ENCODE assay signal across 14 mouse cellular contexts in the genomic region with DNA sequence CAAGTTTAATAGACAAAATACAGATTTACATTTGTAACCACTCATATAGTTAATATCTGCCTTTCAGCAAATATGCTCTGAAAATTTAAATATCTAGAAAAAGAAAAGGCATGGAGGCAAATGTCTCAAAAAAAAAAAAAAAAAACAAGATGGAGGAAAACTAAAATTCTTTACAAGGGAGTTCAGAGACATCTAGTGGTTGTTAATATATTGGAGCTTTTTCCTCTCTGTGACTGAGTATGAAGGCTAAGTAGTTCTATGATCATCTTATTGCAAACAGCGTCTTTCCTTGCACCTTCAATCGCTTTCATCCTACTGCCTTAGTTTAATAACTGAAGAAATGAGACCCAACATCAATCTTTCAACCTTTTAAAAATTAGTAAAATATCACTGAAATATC.
DNase-seq lines count a peak whose midpoint lies in the region; ATAC-seq and TF ChIP-seq lines count a peak whose summit lies in the region.
"Had no signal": no experiment of that assay in that cellular context is flagged by ENCODE, and none has a peak within 500 bp of the region (broad histone marks: within the 10 kb centered on the region; RNA-seq: fewer than 3 reads in every experiment).

No protein-coding gene starts in this region.

- no peak overlapping the region for H3K4me2 ChIP-seq in forebrain, embryonic 14.5 days (ENCODE audit: low read length)
- H3K4me2 ChIP-seq: kidney, embryonic 15.5 days had no signal

- in situ Hi-C loops in ES-E14 (cut with MboI; ENCODE audit: low sequenced_read_pairs in 2 of 2, unreplicated experiment in 2 of 2): no loop called here

- H3K27ac ChIP-seq in forebrain, embryonic 14.5 days (ENCODE audit: low read depth, low read length): no peak overlapping the region
- H3K27ac ChIP-seq in forebrain, embryonic 10.5 days: no peak overlapping the region
- no peak overlapping the region for H3K27ac ChIP-seq in ES-E14 (ENCODE audit: insufficient read depth, low read depth, low read length, poor library complexity, severe bottlenecking)
- H3K27ac ChIP-seq: kidney, embryonic 15.5 days had no signal

- H3K4me1 ChIP-seq in forebrain, embryonic 14.5 days (ENCODE audit: control insufficient read depth, insufficient read depth, low read length): no peaks in the 10 kb centered on the region
- H3K4me1 ChIP-seq in forebrain, embryonic 10.5 days: no peaks in the 10 kb centered on the region
- no peaks in the 10 kb centered on the region for H3K4me1 ChIP-seq in ES-E14 (ENCODE audit: control insufficient read depth in 2 of 2, insufficient read depth in 2 of 2, low read length in 2 of 2, poor library complexity in 1 of 2)
- H3K4me1 ChIP-seq: kidney, embryonic 15.5 days had no signal

- no peak overlapping the region for H3K4me3 ChIP-seq in forebrain, embryonic 14.5 days (ENCODE audit: low read depth, low read length)
- H3K4me3 ChIP-seq in forebrain, embryonic 10.5 days: no peak overlapping the region
- no peak overlapping the region for H3K4me3 ChIP-seq in ES-E14 (ENCODE audit: insufficient read depth in 1 of 2, low read depth in 1 of 2, low read length in 2 of 2, poor library complexity in 1 of 2, severe bottlenecking in 1 of 2)
- H3K4me3 ChIP-seq: erythroblast, embryonic 14.5 days; kidney, embryonic 15.5 days had no signal

- 70% methylated on average over 2 of the region's 2 CpGs for WGBS in forebrain, embryonic 14.5 days
- WGBS in forebrain, embryonic 10.5 days: 80% methylated on average over 2 of the region's 2 CpGs

- DNase-seq in forebrain, embryonic 14.5 days (ENCODE audit: low spot score): peak; percentile 56
- DNase-seq in forebrain, embryonic 10.5 days (ENCODE audit: extremely low spot score, low spot score): no peak
- peak; percentile 20 for DNase-seq in layer of hippocampus, adult 9-10 months (ENCODE audit: low spot score)
- no peak for DNase-seq in layer of hippocampus, adult 8-10 months (ENCODE audit: low spot score in 2 of 2)
- DNase-seq in ES-E14 (ENCODE audit: low read depth, low spot score): no peak
- DNase-seq in forelimb bud, embryonic 11.5 days (ENCODE audit: low read depth, low spot score): peak; percentile 0
- DNase-seq in cerebellum, postnatal 25 days: no peak
- DNase-seq in adrenal gland, adult 2 months: no peak
- DNase-seq: adrenal gland, postnatal 10 days; cerebellum, adult 9-11 months; gastrocnemius, postnatal 25 days; heart, postnatal 10 days had no signal

- H3K27me3 ChIP-seq in forebrain, embryonic 14.5 days (replicated peaks; ENCODE audit: control insufficient read depth, insufficient read depth, low read length): no peaks in the 10 kb centered on the region
- no peaks in the 10 kb centered on the region for H3K27me3 ChIP-seq in forebrain, embryonic 10.5 days (ENCODE audit: poor library complexity, severe bottlenecking)
- H3K27me3 ChIP-seq: kidney, embryonic 15.5 days had no signal

- H3K9ac ChIP-seq in forebrain, embryonic 14.5 days (ENCODE audit: low read length): no peak overlapping the region
- H3K9ac ChIP-seq in ES-E14 (ENCODE audit: insufficient read depth, low read depth, low read length, poor library complexity, severe bottlenecking): no peak overlapping the region
- H3K9ac ChIP-seq: kidney, embryonic 15.5 days had no signal

- no peaks in the 10 kb centered on the region for H3K9me3 ChIP-seq in forebrain, embryonic 14.5 days (replicated peaks; ENCODE audit: control insufficient read depth, low read length)
- H3K9me3 ChIP-seq in forebrain, embryonic 10.5 days: no peaks in the 10 kb centered on the region
- no peaks in the 10 kb centered on the region for H3K9me3 ChIP-seq in ES-E14 (ENCODE audit: control insufficient read depth, insufficient read depth, low read depth, low read length)
- H3K9me3 ChIP-seq: kidney, embryonic 15.5 days had no signal

- no peak for ATAC-seq in forebrain, embryonic 14.5 days

- no peaks in the 10 kb centered on the region for H3K36me3 ChIP-seq in forebrain, embryonic 14.5 days (ENCODE audit: control insufficient read depth, insufficient read depth, low read length)
- H3K36me3 ChIP-seq in forebrain, embryonic 10.5 days (replicated peaks): no peaks in the 10 kb centered on the region
- H3K36me3 ChIP-seq in ES-E14 (ENCODE audit: control insufficient read depth, insufficient read depth, low read length, poor library complexity, severe bottlenecking): no peaks in the 10 kb centered on the region
- H3K36me3 ChIP-seq: kidney, embryonic 15.5 days had no signal

TF ChIP-seq in ES-E14, 5 proteins besides CTCF, POLR2A, EP300 and RAD21:
- no peak for TF ChIP-seq MAFK (IDR thresholded peaks at IDR 0.05; ENCODE audit: insufficient read depth, low read depth, low read length)
- TF ChIP-seq ZNF384 (IDR thresholded peaks at IDR 0.05; ENCODE audit: low read depth, low read length): peak; percentile 91

Comparison
In these comparisons a context has a peak if more than half of its experiments do, and no peak if none do; other contexts are left out.
1. DNase-seq: peak in forebrain, embryonic 14.5 days (single experiment), layer of hippocampus, adult 9-10 months (single experiment) and forelimb bud, embryonic 11.5 days (single experiment); none in forebrain, embryonic 10.5 days (single experiment), layer of hippocampus, adult 8-10 months (0 of 2), ES-E14 (single experiment), cerebellum, postnatal 25 days (0 of 2) and adrenal gland, adult 2 months (single experiment).